Mouse (Mus musculus) lung, adult 18-20 months (tissue): ENCODE data around the gene Asrgl1.
"Not testable (repeated sequence)": the region's sequence is repeated elsewhere in the genome, so short reads cannot be mapped to it uniquely, and the experiment has no call there.

Experiments used
- DNase-seq, 2 experiments: peaks; one replicate each; pipeline ENCODE4 v3.0.0; 2022; ENCODE audit warnings: mixed read lengths in 2 of 2

Gene Asrgl1

DNA sequence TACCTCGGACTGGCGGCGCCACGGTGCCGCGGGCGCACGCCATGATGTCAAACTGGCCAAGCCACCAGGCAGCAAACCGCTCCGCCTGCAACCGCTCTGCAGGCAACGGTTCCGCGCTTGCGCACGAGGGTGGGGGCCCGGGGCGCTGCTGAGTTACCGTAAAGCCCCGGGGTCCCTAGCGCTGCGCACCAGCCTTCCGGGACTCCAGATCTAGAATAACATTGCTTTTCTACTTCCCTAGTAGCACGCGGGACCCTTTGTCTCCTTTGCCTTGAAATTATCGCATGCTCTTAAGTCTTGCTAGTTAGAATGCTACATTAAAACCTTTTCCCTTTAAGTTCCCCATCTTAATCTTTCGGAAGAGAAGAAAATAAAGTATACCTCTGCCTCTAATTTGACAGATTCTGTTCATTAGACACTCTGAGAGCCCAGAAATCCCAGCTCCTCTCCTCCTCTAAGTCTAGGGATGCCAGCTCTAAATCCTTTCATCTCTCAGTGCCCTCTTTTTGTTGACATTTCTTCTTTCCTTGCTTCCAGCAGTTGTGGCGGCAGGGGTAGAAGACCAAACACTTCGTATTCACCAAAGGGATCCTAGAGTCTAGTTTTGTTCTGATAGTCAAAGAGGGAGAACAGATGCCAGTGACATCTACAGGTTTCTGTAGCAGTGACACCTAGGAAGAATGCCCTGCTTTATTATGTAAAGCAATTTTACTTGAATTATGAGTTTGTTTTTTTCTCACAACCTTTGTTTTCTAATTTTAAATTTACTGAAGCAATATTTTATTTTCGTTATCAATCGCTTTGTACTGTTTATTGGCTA, at the start of gene Asrgl1:
Gene Asrgl1, minus strand, starts transcription at position 125 of the 820 bp plus-strand sequence.
- DNase-seq: peak; percentile 87 to 92

- no peak for DNase-seq
Measured at GRCm38 (mm10) chr19:9146214-9146613, 10.8 kb upstream of the Asrgl1 start.

GRCm38 (mm10) chr19:9143639-9144125, 8.2 kb upstream of the Asrgl1 start:
- DNase-seq: no peak

DNA sequence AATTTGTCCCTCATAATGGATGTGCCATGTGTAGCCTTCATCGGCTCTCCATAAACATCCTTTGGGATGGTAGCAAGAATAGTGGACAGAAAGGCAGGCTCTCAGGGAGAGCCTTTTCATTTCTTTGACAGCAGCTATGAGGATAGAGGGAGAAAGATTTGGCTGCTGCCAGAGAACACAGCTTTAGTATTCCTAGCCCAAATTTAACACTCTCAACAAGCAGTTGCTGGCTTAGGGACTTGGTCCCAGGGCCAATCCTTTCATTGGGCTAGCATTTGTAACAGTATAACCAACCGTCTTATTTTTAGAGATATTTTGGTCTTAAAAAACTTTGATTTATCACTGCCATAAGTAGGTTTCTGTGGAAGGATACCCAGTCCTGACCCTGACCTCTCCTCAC, 7.8 kb upstream of the Asrgl1 start:
- no peak for DNase-seq

DNA sequence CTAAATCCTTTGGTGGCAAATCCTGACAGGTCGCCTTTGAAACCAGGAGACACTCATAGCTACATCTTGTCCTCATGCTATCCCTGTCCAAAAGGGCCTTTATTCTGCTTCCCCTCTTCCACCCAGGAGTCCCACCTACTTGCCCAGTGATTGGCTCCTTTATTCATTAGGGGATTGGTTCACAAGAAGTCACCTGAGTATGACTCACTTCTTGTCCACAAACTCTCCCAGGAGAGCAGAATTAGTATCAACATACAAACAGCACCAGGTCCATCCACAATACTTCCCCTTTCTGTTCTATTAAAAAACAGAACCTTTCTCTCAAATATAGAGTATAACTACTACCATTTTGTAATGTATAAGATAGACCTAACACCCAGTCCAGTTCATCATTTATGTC, 4.9 kb upstream of the Asrgl1 start:
- DNase-seq: not testable (repeated sequence)

DNA sequence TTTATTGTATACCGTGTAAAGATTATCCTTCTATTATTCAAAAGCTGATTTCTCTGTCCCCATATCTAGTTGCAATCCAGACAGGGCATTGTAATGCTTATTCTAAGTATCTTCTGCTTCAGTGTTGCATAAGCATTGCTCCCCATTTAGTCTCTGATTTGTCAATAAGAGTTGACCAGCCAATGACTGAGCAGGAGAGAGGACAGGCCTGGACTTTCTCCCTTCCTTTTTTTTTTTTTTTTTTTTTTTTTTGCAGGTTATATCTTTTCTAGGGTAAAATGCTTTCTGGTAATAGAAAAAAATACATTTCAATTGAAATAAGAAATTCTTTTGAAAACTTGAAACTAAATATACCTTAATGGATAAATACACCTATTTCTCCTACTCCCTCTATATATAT, 1.7 kb upstream of the Asrgl1 start:
- DNase-seq: no peak

- peak; percentile 24 to 33 for DNase-seq
Measured at GRCm38 (mm10) chr19:9134746-9135511, 507 bp downstream of the Asrgl1 start.

GRCm38 (mm10) chr19:9129996-9130395, 5.4 kb downstream of the Asrgl1 start:
- DNase-seq: no peak

GRCm38 (mm10) chr19:9128499-9129194, 6.8 kb downstream of the Asrgl1 start:
- DNase-seq: no peak

DNA sequence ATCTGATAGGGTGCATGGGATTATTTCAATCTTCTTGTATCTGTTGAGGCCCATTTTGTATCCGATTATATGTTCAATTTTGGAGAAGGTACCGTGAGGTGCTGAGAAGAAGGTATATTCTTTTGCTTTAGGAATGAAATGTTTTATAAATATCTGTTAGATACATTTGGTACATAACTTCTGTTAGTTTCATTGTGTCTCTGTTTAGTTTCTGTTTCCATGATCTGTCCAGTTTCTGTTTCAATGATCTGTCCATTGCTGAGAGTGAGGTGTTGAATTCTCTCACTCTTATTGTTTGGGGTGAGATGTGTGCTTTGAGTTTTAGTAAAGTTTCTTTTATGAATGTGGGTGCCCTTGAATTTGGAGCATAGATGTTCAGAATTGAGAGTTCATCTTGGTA, 11.4 kb downstream of the Asrgl1 start:
- not testable (repeated sequence) for DNase-seq

GRCm38 (mm10) chr19:9122390-9122789, 13.0 kb downstream of the Asrgl1 start:
- no peak for DNase-seq

DNA sequence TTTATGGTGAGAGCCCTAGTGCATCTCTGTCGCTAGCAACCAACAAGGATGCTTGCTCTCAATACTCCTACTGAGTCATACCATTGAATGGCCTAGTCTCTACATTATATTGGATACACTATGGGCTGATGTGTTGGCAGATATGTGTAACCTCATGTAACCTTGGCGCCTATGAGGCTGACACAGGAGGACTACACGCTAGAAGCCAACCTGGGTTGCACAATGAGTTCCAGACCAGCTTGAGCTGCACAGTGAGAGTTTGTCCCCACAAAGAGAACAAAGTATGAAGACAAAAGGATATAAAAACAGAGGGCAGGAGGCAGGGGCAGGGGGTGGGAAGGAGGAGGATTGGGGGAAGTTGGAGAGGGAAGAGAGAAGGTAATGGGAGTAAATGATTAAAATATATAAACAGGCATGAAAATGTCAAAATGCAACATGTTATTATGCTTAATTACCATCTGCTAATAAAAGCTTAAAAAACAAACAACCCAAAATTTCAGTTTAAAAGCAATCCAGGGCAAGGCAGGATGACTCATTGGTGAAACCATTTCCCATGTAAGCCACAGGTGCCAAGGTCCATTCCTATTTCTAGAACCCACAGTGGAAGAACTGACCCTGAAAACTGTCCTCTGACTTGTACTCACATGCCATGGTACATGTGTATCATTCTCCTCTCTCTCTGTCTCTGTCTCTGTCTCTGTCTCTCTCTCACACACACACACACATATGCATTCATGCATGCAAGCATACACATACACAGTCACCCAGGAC, 15.6 kb downstream of the Asrgl1 start:
- no peak for DNase-seq

GRCm38 (mm10) chr19:9117275-9117674, 18.2 kb downstream of the Asrgl1 start:
- DNase-seq: no peak

- DNase-seq: no peak
Measured at GRCm38 (mm10) chr19:9116268-9116667, 19.2 kb downstream of the Asrgl1 start.

DNA sequence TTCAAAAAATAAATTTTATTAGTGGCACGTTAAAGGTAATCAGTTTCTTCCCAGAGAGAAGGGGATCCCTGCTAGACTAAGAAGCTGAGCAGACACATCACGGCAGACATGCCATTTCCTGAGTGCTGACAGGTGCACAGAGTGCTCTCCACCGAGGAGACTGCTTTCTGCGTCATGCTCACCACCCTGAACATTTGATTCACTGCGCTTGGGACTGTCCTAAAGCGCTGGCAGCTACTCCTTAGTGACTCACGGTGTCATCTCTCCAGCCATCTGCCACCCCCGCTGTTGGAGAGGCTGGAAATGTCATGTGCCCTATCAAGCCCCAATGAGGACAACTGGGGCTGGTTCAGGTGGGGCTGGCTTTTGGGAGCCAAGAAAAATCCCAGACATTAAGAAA, 23.4 kb downstream of the Asrgl1 start:
- DNase-seq: no peak

DNA sequence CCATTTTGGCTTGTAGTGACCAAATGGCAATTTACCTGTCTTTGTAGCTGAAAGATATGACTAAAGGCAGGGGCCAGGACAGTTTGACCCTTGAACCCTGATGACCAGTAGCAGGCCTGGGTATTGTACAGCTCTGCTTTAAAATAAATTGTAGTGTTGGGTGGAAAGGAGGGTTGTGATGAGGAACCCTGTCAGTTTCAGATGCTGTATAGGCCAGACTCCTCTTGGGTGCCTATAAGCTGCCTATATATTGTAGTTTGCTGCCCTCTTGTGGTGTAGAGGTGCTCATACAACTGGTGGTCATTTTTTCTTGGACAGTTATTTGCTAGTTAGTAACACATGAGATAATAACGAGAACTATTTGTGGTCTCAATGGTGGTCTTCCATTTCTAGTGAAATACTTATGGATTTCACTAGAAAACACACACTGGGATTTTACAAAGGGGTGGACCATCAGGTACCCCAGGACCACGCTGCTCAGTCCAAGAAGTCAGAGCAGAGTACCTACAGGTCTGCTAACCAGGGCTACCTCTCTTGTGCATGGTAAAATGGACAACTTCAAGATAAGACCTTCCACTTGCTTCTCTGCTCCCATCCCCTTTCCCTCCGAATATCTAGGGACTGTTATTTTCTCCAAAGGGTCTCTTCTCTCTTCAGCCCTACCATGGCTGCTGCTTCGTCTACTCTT, 25.1 kb downstream of the Asrgl1 start:
- peak; percentile 24 to 59 for DNase-seq

- DNase-seq: no peak
Measured at GRCm38 (mm10) chr19:9108536-9108935, 26.9 kb downstream of the Asrgl1 start.

DNA sequence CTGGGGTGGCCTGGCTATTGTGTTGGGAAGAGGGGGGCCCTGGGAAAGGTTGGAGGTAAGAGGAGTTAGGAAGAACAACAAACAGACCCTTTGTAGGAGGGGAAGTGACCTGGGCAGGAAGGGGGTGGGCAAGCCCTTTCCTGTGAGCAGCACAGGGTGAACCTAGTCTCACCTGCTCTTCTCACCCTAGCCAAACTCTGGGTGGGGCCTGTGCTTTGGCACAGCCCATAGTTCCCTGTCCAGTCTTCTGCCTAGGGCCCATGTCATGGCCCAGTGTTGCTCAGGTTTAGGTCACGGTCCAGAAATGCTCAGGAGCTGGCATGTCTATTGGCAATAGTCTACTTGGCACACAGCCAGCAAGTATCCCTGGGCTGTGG, 28.1 kb downstream of the Asrgl1 start:
- DNase-seq: peak; percentile 82 to 86

GRCm38 (mm10) chr19:9106751-9107378, 28.6 kb downstream of the Asrgl1 start:
- peak; percentile 48 to 53 for DNase-seq

- peak; percentile 48 to 57 for DNase-seq
Measured at GRCm38 (mm10) chr19:9106096-9106495, 29.3 kb downstream of the Asrgl1 start.

GRCm38 (mm10) chr19:9105101-9105685, 30.2 kb downstream of the Asrgl1 start:
- DNase-seq: peak in 1 of 2 experiments; percentile 9
